Comparison of ENCODE assay signal across 8 mouse cellular contexts in the genomic region with DNA sequence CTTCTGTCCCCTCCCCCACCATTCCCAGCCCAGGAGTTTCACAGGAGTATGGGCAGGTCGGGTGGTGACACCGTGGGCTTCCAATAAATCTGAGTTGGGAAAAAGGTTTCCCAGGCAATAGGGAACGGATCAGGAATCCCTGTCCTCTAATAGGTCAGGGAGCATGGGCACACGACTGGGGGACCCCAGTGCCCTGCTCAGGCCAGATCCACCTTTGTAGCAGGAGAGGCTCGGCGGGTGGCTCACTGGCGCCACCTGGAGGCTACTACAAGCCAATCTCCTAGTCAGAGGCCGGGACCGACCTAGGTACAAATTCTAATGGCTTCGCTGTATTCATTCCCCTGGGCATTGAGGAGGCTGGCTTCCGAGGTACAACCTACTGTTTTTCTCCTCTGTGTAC. TPM values are rescaled to one million over a fixed set of nuclear protein-coding genes. Genes with fewer than 3 reads are reported as not detected.
A peak's percentile ranks its signal among the peaks of the same experiment; 100 is the strongest.
DNase-seq lines count a peak whose midpoint lies in the region; ATAC-seq and TF ChIP-seq lines count a peak whose summit lies in the region.

No protein-coding gene starts in this region.

- no peak overlapping the region for H3K4me2 ChIP-seq in limb, embryonic 11.5 days (ENCODE audit: low read depth, severe bottlenecking)
- no peak overlapping the region for H3K4me2 ChIP-seq in midbrain, embryonic 12.5 days (replicated peaks)

- no peaks in the 10 kb centered on the region for H3K4me1 ChIP-seq in limb, embryonic 11.5 days (ENCODE audit: control insufficient read depth, insufficient read depth, low read length)
- H3K4me1 ChIP-seq in midbrain, embryonic 12.5 days: no peaks in the 10 kb centered on the region
- H3K4me1 ChIP-seq in small intestine, adult 2 months (ENCODE audit: control insufficient read depth, insufficient read depth, insufficient read length, low read length): peaks cover 23% of the 10 kb centered on the region; the same call in 1 of the 2 replicates

- H3K9me3 ChIP-seq in limb, embryonic 11.5 days (ENCODE audit: control insufficient read depth, low read length): no peaks in the 10 kb centered on the region
- H3K9me3 ChIP-seq in midbrain, embryonic 12.5 days: no peaks in the 10 kb centered on the region

- no peaks in the 10 kb centered on the region for H3K36me3 ChIP-seq in limb, embryonic 11.5 days (ENCODE audit: control insufficient read depth, insufficient read depth, low read length)
- H3K36me3 ChIP-seq in midbrain, embryonic 12.5 days: no peaks in the 10 kb centered on the region
- H3K36me3 ChIP-seq in small intestine, adult 2 months (ENCODE audit: control insufficient read depth, insufficient read depth, low read length): no peaks in the 10 kb centered on the region

- DNase-seq in adrenal gland, adult (ENCODE audit: inconsistent age in 2 of 2, low spot score in 1 of 2): peak; percentile 80 to 94
- DNase-seq in adrenal gland, adult 8-10 months: no peak
- DNase-seq in cerebellum, adult 9-10 months: peak; percentile 16
- peak; percentile 39 to 55 for DNase-seq in frontal cortex, postnatal 36 days (ENCODE audit: low spot score in 2 of 2)
- peak; percentile 80 for DNase-seq in limb, embryonic 11.5 days (ENCODE audit: low spot score)

- H3K4me3 ChIP-seq in limb, embryonic 11.5 days (ENCODE audit: low read depth, low read length): no peak overlapping the region
- no peak overlapping the region for H3K4me3 ChIP-seq in midbrain, embryonic 12.5 days
- peak overlapping the region; percentile 14 for H3K4me3 ChIP-seq in small intestine, adult 2 months (ENCODE audit: low read depth, low read length)

- no peak overlapping the region for H3K9ac ChIP-seq in limb, embryonic 11.5 days (ENCODE audit: low read length)
- no peak overlapping the region for H3K9ac ChIP-seq in midbrain, embryonic 12.5 days (replicated peaks)

- no peak for TF ChIP-seq POLR2A in small intestine, adult 2 months (IDR thresholded peaks at IDR 0.05; ENCODE audit: low read depth, low read length)

- peaks cover 6% of the 10 kb centered on the region for H3K27me3 ChIP-seq in limb, embryonic 11.5 days (ENCODE audit: control insufficient read depth, insufficient read depth, low read length)
- peaks cover 49% of the 10 kb centered on the region for H3K27me3 ChIP-seq in midbrain, embryonic 12.5 days
- no peaks in the 10 kb centered on the region for H3K27me3 ChIP-seq in small intestine, adult 2 months (ENCODE audit: control insufficient read depth, insufficient read depth, low read length)

- peak; percentile 91 for TF ChIP-seq CTCF in small intestine, adult 2 months (IDR thresholded peaks at IDR 0.05; ENCODE audit: extremely low read depth, insufficient read length, insufficient replicate concordance, low read depth, low read length)

- peak; percentile 68 for ATAC-seq in inflammation-experienced regulatory T-cells, adult 6 months
- ATAC-seq in limb, embryonic 11.5 days (ENCODE audit: insufficient number of reproducible peaks, low FRiP score, low TSS enrichment, low read depth): 0 out of 2 replicates have a peak, but pooled peaks have one; percentile 24
- peak; percentile 79 for ATAC-seq in midbrain, embryonic 12.5 days (ENCODE audit: low FRiP score, low read depth)

- H3K27ac ChIP-seq in limb, embryonic 11.5 days (replicated peaks; ENCODE audit: low read depth, low read length): no peak overlapping the region
- H3K27ac ChIP-seq in midbrain, embryonic 12.5 days (replicated peaks): no peak overlapping the region
- H3K27ac ChIP-seq in small intestine, adult 2 months (ENCODE audit: insufficient read depth, low read depth, low read length): peak overlapping the region; percentile 97

- WGBS in limb, embryonic 11.5 days: 4% methylated on average over 11 of the region's 11 CpGs
- 6% methylated on average over 11 of the region's 11 CpGs for WGBS in midbrain, embryonic 12.5 days
- 3% methylated on average over 11 of the region's 11 CpGs for WGBS in small intestine, adult 2 months

RNA-seq across cellular contexts. Expression of gene Gm19345, which starts 8.2 kb away (rescaled TPM):
- total RNA-seq in adrenal gland, adult 8-10 months (2022): under 1 TPM in 2 of 4 experiments, not detected in 2; 0.28 to 0.35 TPM
- polyA plus RNA-seq in inflammation-experienced regulatory T-cells, adult 6 months (2017; shearing (Covaris generic)): not detected
- not detected in 2 replicates for polyA plus RNA-seq in limb, embryonic 11.5 days (2014; fragmentation: Nextera tagmentation; extraction: Ambion mirVana)
- 0.63 and 1.4 TPM in 2 replicates for polyA plus RNA-seq in midbrain, embryonic 12.5 days (2016; fragmentation: Nextera tagmentation; extraction: Ambion mirVana)
- polyA plus RNA-seq in small intestine, adult 2 months (2012; rRNA removed): 0.13 TPM in 1 of 2 replicates, not detected in the other

RNA-seq across cellular contexts. Expression of gene Ceacam16, which starts 17.5 kb away (rescaled TPM):
- under 1 TPM in 1 of 4 experiments, not detected in 3; 0.31 TPM for total RNA-seq in adrenal gland, adult 8-10 months (2022)
- under 1 TPM in 2 of 3 experiments, not detected in 1; 0.55 to 0.59 TPM for polyA plus RNA-seq in inflammation-experienced regulatory T-cells, adult 6 months (2017; shearing (Covaris generic))
- not detected in 2 replicates for polyA plus RNA-seq in limb, embryonic 11.5 days (2014; fragmentation: Nextera tagmentation; extraction: Ambion mirVana)
- 0.17 TPM in 1 of 2 replicates, not detected in the other for polyA plus RNA-seq in midbrain, embryonic 12.5 days (2016; fragmentation: Nextera tagmentation; extraction: Ambion mirVana)
- polyA plus RNA-seq in small intestine, adult 2 months (2012; rRNA removed): 0.47 and 1.3 TPM in 2 replicates

RNA-seq across cellular contexts. Expression of gene Bcl3, which starts 21.0 kb away (rescaled TPM):
- total RNA-seq in adrenal gland, adult 8-10 months (2022): 10 to 100 TPM; 16.5 to 23.4 (median 21.9) TPM
- polyA plus RNA-seq in inflammation-experienced regulatory T-cells, adult 6 months (2017; shearing (Covaris generic)): 10 to 100 TPM; 13.6 to 19.9 (median 18.5) TPM
- polyA plus RNA-seq in limb, embryonic 11.5 days (2014; fragmentation: Nextera tagmentation; extraction: Ambion mirVana): 0.71 and 1.2 TPM in 2 replicates
- polyA plus RNA-seq in midbrain, embryonic 12.5 days (2016; fragmentation: Nextera tagmentation; extraction: Ambion mirVana): 0.52 and 0.64 TPM in 2 replicates
- polyA plus RNA-seq in small intestine, adult 2 months (2012; rRNA removed): 169 and 226 TPM in 2 replicates

RNA-seq across cellular contexts. Expression of gene Ceacam19, which starts 44.2 kb away (rescaled TPM):
- total RNA-seq in adrenal gland, adult 8-10 months (2022): not detected
- not detected for polyA plus RNA-seq in inflammation-experienced regulatory T-cells, adult 6 months (2017; shearing (Covaris generic))
- not detected in 2 replicates for polyA plus RNA-seq in limb, embryonic 11.5 days (2014; fragmentation: Nextera tagmentation; extraction: Ambion mirVana)
- polyA plus RNA-seq in midbrain, embryonic 12.5 days (2016; fragmentation: Nextera tagmentation; extraction: Ambion mirVana): not detected in 2 replicates
- polyA plus RNA-seq in small intestine, adult 2 months (2012; rRNA removed): not detected in 2 replicates

RNA-seq across cellular contexts. Expression of gene Cblc, which starts 47.0 kb away (rescaled TPM):
- under 1 TPM in 1 of 4 experiments, not detected in 3; 0.43 TPM for total RNA-seq in adrenal gland, adult 8-10 months (2022)
- under 1 TPM in 1 of 3 experiments, not detected in 2; 0.68 TPM for polyA plus RNA-seq in inflammation-experienced regulatory T-cells, adult 6 months (2017; shearing (Covaris generic))
- 0.75 and 1.3 TPM in 2 replicates for polyA plus RNA-seq in limb, embryonic 11.5 days (2014; fragmentation: Nextera tagmentation; extraction: Ambion mirVana)
- 0.27 and 0.36 TPM in 2 replicates for polyA plus RNA-seq in midbrain, embryonic 12.5 days (2016; fragmentation: Nextera tagmentation; extraction: Ambion mirVana)
- polyA plus RNA-seq in small intestine, adult 2 months (2012; rRNA removed): 56.7 and 145 TPM in 2 replicates

Comparison
In these comparisons a context has a peak if more than half of its experiments do, and no peak if none do; other contexts are left out.
1. ATAC-seq: peak in every context shown above with its lines; median percentile 79 in midbrain, embryonic 12.5 days; 68 in inflammation-experienced regulatory T-cells, adult 6 months; 24 in limb, embryonic 11.5 days.